Mouse (Mus musculus) forebrain, embryonic 13.5 days (tissue): ENCODE data around the gene Plekhg4. TPM values are rescaled to one million over a fixed set of nuclear protein-coding genes. Genes with fewer than 3 reads are reported as not detected.

Experiments
- ATAC-seq: fragments of 200-750 bp; cut with Nextera tagmentation; 2 replicates; pipeline ENCODE4 v1.8.0; 2017
- H3K27ac ChIP-seq: fragments of 300-500 bp; sonication (generic); 2 replicates; pipeline ENCODE4 v1.5.1; 2015; ENCODE audit warnings: inconsistent platforms, mild to moderate bottlenecking, moderate library complexity
- H3K27me3 ChIP-seq: fragments of 300-500 bp; sonication (generic); 2 replicates; pipeline ENCODE4 v1.6.1; 2015; ENCODE audit warnings: mild to moderate bottlenecking, inconsistent platforms
- H3K36me3 ChIP-seq: fragments of 300-500 bp; sonication (generic); 2 replicates; pipeline ENCODE4 v1.6.1; 2015; ENCODE audit warnings: mild to moderate bottlenecking, inconsistent platforms; ENCODE audit not compliant: poor library complexity, severe bottlenecking
- H3K4me1 ChIP-seq: fragments of 300-500 bp; sonication (generic); 2 replicates; pipeline ENCODE4 v1.6.1; 2015; ENCODE audit warnings: inconsistent platforms
- H3K4me2 ChIP-seq: fragments of 300-500 bp; sonication (generic); 2 replicates; pipeline ENCODE4 v1.6.1; 2015; ENCODE audit warnings: inconsistent platforms, mild to moderate bottlenecking, moderate library complexity
- H3K4me3 ChIP-seq: fragments of 300-500 bp; sonication (generic); 2 replicates; pipeline ENCODE4 v1.5.1; 2015; ENCODE audit warnings: mild to moderate bottlenecking, inconsistent platforms
- H3K9ac ChIP-seq: fragments of 300-500 bp; sonication (generic); 2 replicates; pipeline ENCODE4 v1.6.1; 2015; ENCODE audit warnings: mild to moderate bottlenecking, inconsistent platforms
- H3K9me3 ChIP-seq: fragments of 300-500 bp; sonication (generic); replicated peaks from 2 replicates; pipeline ENCODE4 v1.6.1; 2016; ENCODE audit warnings: inconsistent platforms
- WGBS: fragments of 180-500 bp; shearing (Covaris S2); methylation state at CpG from one replicate; pipeline ENCODE4 v1.1.7; 2015; 5-methylcytosine and 5-hydroxymethylcytosine counted together
- polyA plus RNA-seq: library from polyadenylated mRNA; unstranded; fragments of >200 nt; fragmentation: Nextera tagmentation; extraction: Ambion mirVana; gene quantifications from 2 replicates; pipeline ENCODE4 v1.2.1, GENCODE M21; 2015

Plekhg4 gene
- polyA plus RNA-seq, 1 experiment from 2014 or later, result 0.85 TPM

DNA sequence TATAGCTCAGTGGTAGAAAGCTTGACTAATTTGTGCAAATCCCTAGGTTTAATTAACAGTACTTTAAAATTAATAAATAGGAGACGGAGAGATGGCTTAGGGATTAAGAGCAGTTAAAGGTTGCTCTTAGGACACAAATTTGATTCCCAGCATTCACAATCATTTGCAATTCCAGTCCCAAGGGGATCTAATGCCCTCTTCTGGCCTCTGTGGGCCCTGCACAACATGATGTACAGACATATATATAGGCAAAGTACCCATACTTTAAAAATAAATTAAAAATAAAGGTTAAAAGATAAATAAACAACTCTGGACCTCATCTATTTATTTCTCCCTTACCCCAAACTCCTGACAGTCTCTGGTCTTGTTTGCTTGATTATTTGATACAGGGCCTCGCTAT is 45.9 kb downstream of the Plekhg4 start:
- Histone ChIP-seq H3K9ac (no peak overlapping the region), H3K4me1 (no peaks in the 10 kb centered on the region), H3K9me3 (no peaks in the 10 kb centered on the region), H3K27me3 (peaks cover 12% of the 10 kb centered on the region), H3K27ac (no peak overlapping the region), H3K36me3 (no peaks in the 10 kb centered on the region), H3K4me2 (no peak overlapping the region), H3K4me3 (no peak overlapping the region)
- 82% methylated on average over 2 of the region's 2 CpGs for WGBS
- no peak for ATAC-seq

DNA sequence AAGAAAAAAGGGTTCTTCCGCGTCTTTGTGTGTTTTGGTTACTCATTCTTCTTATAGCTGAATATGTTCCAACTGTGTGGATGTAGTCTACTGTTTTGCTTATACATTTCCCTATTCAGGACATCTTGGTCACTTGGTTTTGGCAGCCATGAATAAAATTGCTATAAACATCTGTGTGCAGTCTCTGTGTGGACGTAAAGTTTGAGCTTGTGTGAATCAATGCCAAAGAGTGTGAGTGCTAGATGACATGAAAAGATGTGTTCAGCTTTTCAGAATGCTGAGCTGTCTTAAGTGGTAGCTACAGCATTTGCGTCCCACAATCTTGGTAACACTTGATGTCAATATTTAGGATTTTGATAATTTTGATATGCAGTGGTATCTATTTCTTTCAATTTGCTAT is 46.7 kb downstream of the Plekhg4 start:
- Histone ChIP-seq H3K9ac (no peak overlapping the region), H3K4me1 (no peaks in the 10 kb centered on the region), H3K4me2 (no peak overlapping the region), H3K4me3 (no peak overlapping the region), H3K27ac (no peak overlapping the region), H3K27me3 (peaks cover 3% of the 10 kb centered on the region; the same call in 1 of the 2 replicates), H3K36me3 (no peaks in the 10 kb centered on the region), H3K9me3 (no peaks in the 10 kb centered on the region)
- no peak for ATAC-seq
- 93% methylated on average over 4 of the region's 4 CpGs for WGBS

DNA sequence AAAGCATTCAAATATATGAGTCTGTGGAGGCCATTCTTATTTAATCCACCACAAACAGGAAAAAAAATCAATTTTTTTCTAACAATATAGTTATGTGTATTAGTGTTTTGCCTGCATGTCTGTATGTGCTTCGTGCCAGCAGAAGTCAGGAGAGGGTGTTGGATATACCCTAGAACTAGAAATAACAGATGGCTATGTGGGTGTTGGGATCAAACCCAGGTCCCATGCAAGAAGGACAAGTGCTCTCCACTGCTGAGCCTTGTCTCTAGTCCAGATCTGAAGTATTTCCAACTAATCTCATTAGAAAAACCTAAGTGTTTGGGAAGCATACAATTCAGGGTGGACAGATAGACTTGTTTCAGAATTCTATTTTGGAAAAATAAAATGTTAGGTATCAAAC is 48.9 kb downstream of the Plekhg4 start:
- Histone ChIP-seq H3K4me1 (no peaks in the 10 kb centered on the region), H3K27me3 (no peaks in the 10 kb centered on the region), H3K27ac (no peak overlapping the region), H3K36me3 (no peaks in the 10 kb centered on the region), H3K4me3 (no peak overlapping the region), H3K9ac (no peak overlapping the region), H3K4me2 (no peak overlapping the region), H3K9me3 (no peaks in the 10 kb centered on the region)
- ATAC-seq, result no peak
- 71% methylated on average over 1 of the region's 1 CpGs for WGBS

DNA sequence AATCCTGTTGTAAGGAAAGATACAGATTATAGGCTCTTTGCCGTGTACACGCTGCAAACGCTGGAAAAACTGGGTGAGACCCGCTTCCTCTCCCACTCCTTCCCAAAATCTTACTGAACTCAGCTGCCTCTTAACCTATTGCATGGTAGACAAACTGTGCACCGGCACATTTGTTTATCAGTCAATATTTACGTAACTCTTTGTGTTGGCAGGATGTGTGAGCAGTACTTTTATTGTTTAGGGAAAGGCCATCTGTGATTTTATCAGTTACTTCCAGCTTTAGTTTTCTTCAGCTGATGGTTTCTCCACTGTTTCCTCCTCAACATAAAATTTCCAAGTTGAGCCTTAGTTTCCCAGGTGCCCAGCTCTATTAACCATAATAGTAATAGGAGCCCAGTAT is 53.8 kb downstream of the Plekhg4 start:
- ATAC-seq, result no peak
- Histone ChIP-seq H3K9ac (no peak overlapping the region), H3K9me3 (no peaks in the 10 kb centered on the region), H3K4me1 (peaks cover 6% of the 10 kb centered on the region), H3K4me3 (no peak overlapping the region), H3K4me2 (no peak overlapping the region), H3K27me3 (no peaks in the 10 kb centered on the region), H3K27ac (no peak overlapping the region), H3K36me3 (no peaks in the 10 kb centered on the region)
- 86% methylated on average over 6 of the region's 6 CpGs for WGBS

DNA sequence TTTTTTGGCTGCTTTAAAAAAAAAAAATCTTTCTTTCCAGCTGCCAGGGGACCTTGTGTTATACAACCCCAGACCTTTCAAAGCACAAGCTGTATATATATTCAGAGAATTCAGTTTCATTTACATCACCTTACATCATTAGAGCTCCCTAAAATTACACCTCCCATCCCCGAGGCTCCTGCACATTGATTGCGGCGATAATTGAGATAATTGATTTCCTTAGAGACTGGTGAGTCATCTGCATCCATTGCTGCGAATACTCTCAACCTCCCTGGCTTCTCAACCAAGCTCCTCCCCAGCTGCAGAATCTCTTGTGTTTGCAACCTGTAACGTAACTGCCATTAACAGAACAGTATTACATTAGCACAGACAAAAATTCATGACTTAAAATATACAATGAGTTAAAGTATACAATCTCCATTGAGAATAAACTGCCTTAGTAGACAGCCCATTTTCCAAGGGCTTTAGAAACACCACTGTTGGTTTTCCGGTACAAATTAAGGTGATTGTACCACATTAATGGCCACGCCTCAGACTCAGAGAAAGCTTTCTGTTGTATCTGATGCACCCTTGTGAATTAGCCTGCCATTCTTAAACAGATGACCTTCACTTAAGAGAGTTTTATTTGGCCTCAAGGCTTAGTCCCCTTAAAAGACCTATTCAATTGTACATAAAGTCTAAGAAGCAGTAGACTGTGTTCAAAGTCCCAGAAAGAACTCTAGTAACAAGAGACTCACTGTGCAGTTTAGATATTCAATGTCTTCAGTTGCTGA is 58.9 kb downstream of the Plekhg4 start:
- H3K9me3 ChIP-seq, result no peaks in the 10 kb centered on the region
- H3K4me3 ChIP-seq, result no peak overlapping the region
- peaks cover 23% of the 10 kb centered on the region for H3K4me1 ChIP-seq
- H3K27me3 ChIP-seq, result no peaks in the 10 kb centered on the region
- no peak for ATAC-seq
- H3K36me3 ChIP-seq, result no peaks in the 10 kb centered on the region
- no peak overlapping the region for H3K4me2 ChIP-seq
- WGBS, result 38% methylated on average over 7 of the region's 7 CpGs
- H3K9ac ChIP-seq, result no peak overlapping the region
- H3K27ac ChIP-seq, result 0 out of 2 replicates have a peak overlapping the region, but pooled peaks have one; percentile 2

Other genes starting within 250 kb of the Plekhg4 start
- gene Ces4a, start 241.5 kb upstream of the Plekhg4 start, polyA plus RNA-seq, result 0.09 TPM in 1 of 2 replicates, not detected in the other
- 38.3 and 40.1 TPM in 2 replicates for gene Cbfb, start 202.6 kb upstream of the Plekhg4 start, polyA plus RNA-seq
- gene D230025D16Rik, start 148.1 kb upstream of the Plekhg4 start, polyA plus RNA-seq, result 25.2 and 26.4 TPM in 2 replicates
- gene B3gnt9, start 118.1 kb upstream of the Plekhg4 start, polyA plus RNA-seq, result 1.3 and 2.4 TPM in 2 replicates
- gene Tradd, start 108.7 kb upstream of the Plekhg4 start, polyA plus RNA-seq, result 13.2 and 13.3 TPM in 2 replicates
- gene Fbxl8, start 108.6 kb upstream of the Plekhg4 start, polyA plus RNA-seq, result 0.44 and 0.58 TPM in 2 replicates
- gene Hsf4, start 103.5 kb upstream of the Plekhg4 start, polyA plus RNA-seq, result 0.10 and 0.13 TPM in 2 replicates
- gene Nol3, start 97.1 kb upstream of the Plekhg4 start, polyA plus RNA-seq, result 2.4 and 3.0 TPM in 2 replicates
- gene 4931428F04Rik, start 83.4 kb upstream of the Plekhg4 start, polyA plus RNA-seq, result 57.4 and 66.1 TPM in 2 replicates
- 9.8 and 10.3 TPM in 2 replicates for gene Exoc3l, start 77.2 kb upstream of the Plekhg4 start, polyA plus RNA-seq
- gene E2f4, start 75.6 kb upstream of the Plekhg4 start, polyA plus RNA-seq, result 56.9 and 60.6 TPM in 2 replicates
- 0.75 and 0.83 TPM in 2 replicates for gene Elmo3, start 67.7 kb upstream of the Plekhg4 start, polyA plus RNA-seq
- 0.61 and 0.94 TPM in 2 replicates for gene Lrrc29, start 47.0 kb upstream of the Plekhg4 start, polyA plus RNA-seq
- 107 and 109 TPM in 2 replicates for gene Tmem208, start 46.9 kb upstream of the Plekhg4 start, polyA plus RNA-seq
- gene Fhod1, start 25.3 kb upstream of the Plekhg4 start, polyA plus RNA-seq, result 0.81 and 0.97 TPM in 2 replicates
- 4.6 and 5.0 TPM in 2 replicates for gene Slc9a5, start 24.4 kb upstream of the Plekhg4 start, polyA plus RNA-seq
- not detected in 2 replicates for gene Kctd19, start 40.2 kb downstream of the Plekhg4 start, polyA plus RNA-seq
- gene Lrrc36, start 40.3 kb downstream of the Plekhg4 start, polyA plus RNA-seq, result 0.44 and 0.98 TPM in 2 replicates
- 34.6 and 40.4 TPM in 2 replicates for gene Tppp3, start 98.3 kb downstream of the Plekhg4 start, polyA plus RNA-seq
- 20.6 and 24.8 TPM in 2 replicates for gene Zdhhc1, start 123.6 kb downstream of the Plekhg4 start, polyA plus RNA-seq
- gene Hsd11b2, start 145.5 kb downstream of the Plekhg4 start, polyA plus RNA-seq, result 3.9 and 6.1 TPM in 2 replicates
- gene Atp6v0d1, start 192.8 kb downstream of the Plekhg4 start, polyA plus RNA-seq, result 136 and 152 TPM in 2 replicates
- 17.6 and 20.6 TPM in 2 replicates for gene Ripor1, start 232.0 kb downstream of the Plekhg4 start, polyA plus RNA-seq